7 mouse cellular contexts compared by ENCODE assay signal in genomic region chr1:91398260-91399062, GRCm38 (mm10). TPM values are rescaled to one million over a fixed set of nuclear protein-coding genes. Genes with fewer than 3 reads are reported as not detected.
DNase-seq lines count a peak whose midpoint lies in the region; ATAC-seq and TF ChIP-seq lines count a peak whose summit lies in the region.

Ilkap (minus strand) TSS chr1:91398815.

- H3K4me3 ChIP-seq in intestine, postnatal 0 days (ENCODE audit: low read depth, low read length), result peak within 1 kb of the TSS; percentile 85
- H3K4me3 ChIP-seq in limb, embryonic 11.5 days (ENCODE audit: low read depth, low read length), result peak within 1 kb of the TSS; percentile 83
- peak within 1 kb of the TSS; percentile 88 for H3K4me3 ChIP-seq in midbrain, embryonic 14.5 days (replicated peaks; ENCODE audit: low read depth, low read length)

- TF ChIP-seq CTCF in intestine, postnatal 0 days (IDR thresholded peaks at IDR 0.05; ENCODE audit: low read depth), result peak; percentile 1; the same call in 1 of the 2 replicates

- no peaks in the 10 kb centered on the region for H3K27me3 ChIP-seq in intestine, postnatal 0 days (replicated peaks; ENCODE audit: control insufficient read depth, insufficient read depth, low read length)
- no peaks in the 10 kb centered on the region for H3K27me3 ChIP-seq in limb, embryonic 11.5 days (ENCODE audit: control insufficient read depth, insufficient read depth, low read length)
- H3K27me3 ChIP-seq in midbrain, embryonic 14.5 days (ENCODE audit: control insufficient read depth, insufficient read depth, low read length), result no peaks in the 10 kb centered on the region

- no peaks in the 10 kb centered on the region for H3K9me3 ChIP-seq in intestine, postnatal 0 days (ENCODE audit: control insufficient read depth)
- no peaks in the 10 kb centered on the region for H3K9me3 ChIP-seq in limb, embryonic 11.5 days (ENCODE audit: control insufficient read depth, low read length)
- H3K9me3 ChIP-seq in midbrain, embryonic 14.5 days (ENCODE audit: control insufficient read depth, low read length), result no peaks in the 10 kb centered on the region

- peak within 1 kb of the TSS; percentile 88 for H3K9ac ChIP-seq in intestine, postnatal 0 days (ENCODE audit: low read depth, low read length)
- peak within 1 kb of the TSS; percentile 89 for H3K9ac ChIP-seq in limb, embryonic 11.5 days (ENCODE audit: low read length)
- H3K9ac ChIP-seq in midbrain, embryonic 14.5 days (replicated peaks; ENCODE audit: low read length), result peak within 1 kb of the TSS; percentile 88

- DNase-seq in adrenal gland, postnatal 10 days, result peak; percentile 87
- peak; percentile 81 for DNase-seq in embryo, embryonic 11.5 days (ENCODE audit: low read depth, low spot score)
- peak; percentile 76 to 84 for DNase-seq in gastrocnemius, postnatal 4 days (ENCODE audit: low spot score in 2 of 2)
- DNase-seq in limb, embryonic 11.5 days (ENCODE audit: low spot score), result peak; percentile 84
- peak; percentile 95 for DNase-seq in midbrain, embryonic 14.5 days
- peak; percentile 69 to 74 for DNase-seq in spleen, adult 18-20 months

- H3K27ac ChIP-seq in intestine, postnatal 0 days (ENCODE audit: low read depth, low read length), result peak within 1 kb of the TSS; percentile 86
- H3K27ac ChIP-seq in limb, embryonic 11.5 days (replicated peaks; ENCODE audit: low read depth, low read length), result peak within 1 kb of the TSS; percentile 54; the same call in 1 of the 2 replicates
- H3K27ac ChIP-seq in midbrain, embryonic 14.5 days (replicated peaks; ENCODE audit: low read depth, low read length), result peak within 1 kb of the TSS; percentile 90

- ATAC-seq in intestine, postnatal 0 days, result peak; percentile 93
- peak; percentile 95 for ATAC-seq in limb, embryonic 11.5 days (ENCODE audit: insufficient number of reproducible peaks, low FRiP score, low TSS enrichment, low read depth)
- peak; percentile 97 for ATAC-seq in midbrain, embryonic 14.5 days (ENCODE audit: low FRiP score, low TSS enrichment)

- WGBS in intestine, postnatal 0 days, result under 1% methylated on average over 89 of the region's 91 CpGs
- under 1% methylated on average over 74 of the region's 91 CpGs for WGBS in limb, embryonic 11.5 days
- under 1% methylated on average over 91 of the region's 91 CpGs for WGBS in midbrain, embryonic 14.5 days

- H3K4me2 ChIP-seq in intestine, postnatal 0 days (replicated peaks; ENCODE audit: low read depth), result peak within 1 kb of the TSS; percentile 84
- H3K4me2 ChIP-seq in limb, embryonic 11.5 days (ENCODE audit: low read depth, severe bottlenecking), result peak within 1 kb of the TSS; percentile 89
- H3K4me2 ChIP-seq in midbrain, embryonic 14.5 days (ENCODE audit: low read length), result peak within 1 kb of the TSS; percentile 97

- peaks cover 6% of the 10 kb centered on the region; the same call in 1 of the 2 replicates for H3K36me3 ChIP-seq in intestine, postnatal 0 days (ENCODE audit: control insufficient read depth, insufficient read depth)
- no peaks in the 10 kb centered on the region for H3K36me3 ChIP-seq in limb, embryonic 11.5 days (ENCODE audit: control insufficient read depth, insufficient read depth, low read length)
- H3K36me3 ChIP-seq in midbrain, embryonic 14.5 days (ENCODE audit: control insufficient read depth, insufficient read depth, low read length), result peaks cover 9% of the 10 kb centered on the region; the same call in 1 of the 2 replicates

- H3K4me1 ChIP-seq in intestine, postnatal 0 days (replicated peaks; ENCODE audit: control insufficient read depth, insufficient read depth, low read length), result peaks cover 9% of the 10 kb centered on the region; the same call in 1 of the 2 replicates
- peaks cover 6% of the 10 kb centered on the region for H3K4me1 ChIP-seq in limb, embryonic 11.5 days (ENCODE audit: control insufficient read depth, insufficient read depth, low read length)
- H3K4me1 ChIP-seq in midbrain, embryonic 14.5 days (ENCODE audit: control insufficient read depth, insufficient read depth, low read length), result peaks cover 22% of the 10 kb centered on the region

RNA-seq across cellular contexts. Expression of gene Ilkap, which starts in this region (rescaled TPM):
- total RNA-seq in adrenal gland, postnatal 10 days (2021), result 10 to 100 TPM; 82.9 to 83.7 TPM
- total RNA-seq in gastrocnemius, postnatal 4 days (2021), result 10 to 100 TPM; 65.7 to 71.3 TPM
- 51.2 TPM in 2 replicates for polyA plus RNA-seq in intestine, postnatal 0 days (2015; fragmentation: Nextera tagmentation; extraction: Ambion mirVana)
- 178 and 189 TPM in 2 replicates for polyA plus RNA-seq in limb, embryonic 11.5 days (2014; fragmentation: Nextera tagmentation; extraction: Ambion mirVana)
- 132 and 141 TPM in 2 replicates for polyA plus RNA-seq in midbrain, embryonic 14.5 days (2014; fragmentation: Nextera tagmentation; extraction: Ambion mirVana)

Comparison
In these comparisons a context has a peak if more than half of its experiments do, and no peak if none do; other contexts are left out.
1. Peak in every context shown above with its lines: DNase-seq, ATAC-seq, H3K4me3 ChIP-seq and H3K27ac ChIP-seq.